Mouse (Mus musculus) brown adipose tissue, adult 24 weeks (tissue): ENCODE measurements around the gene Ddah1. TPM values are rescaled to one million over a fixed set of nuclear protein-coding genes. Genes with fewer than 3 reads are reported as not detected.
A peak's percentile ranks its signal among the peaks of the same experiment; 100 is the strongest.

Source experiments
- H3K27ac ChIP-seq: fragments of 200-500 bp; replicated peaks from 2 replicates; pipeline ENCODE4 v1.5.1; 2012; ENCODE audit warnings: low read depth, mild to moderate bottlenecking, low read length
- H3K4me1 ChIP-seq: fragments of 200-500 bp; 2 replicates; pipeline ENCODE4 v1.6.1; 2012; ENCODE audit warnings: low read length, mixed read lengths; ENCODE audit not compliant: control insufficient read depth, insufficient read depth, insufficient read length
- H3K4me3 ChIP-seq: fragments of 200-500 bp; 2 replicates; pipeline ENCODE4 v1.5.1; 2012; ENCODE audit warnings: low read depth, mild to moderate bottlenecking, low read length, moderate library complexity; ENCODE audit not compliant: insufficient read depth
- polyA plus RNA-seq: library from polyadenylated mRNA; stranded (reverse); fragments of >200 nt; gene quantifications from 2 replicates; pipeline ENCODE4 v1.2.4, GENCODE M21; 2012; ENCODE audit not compliant: missing spikeins, insufficient read depth, insufficient read length

Ddah1 gene
- polyA plus RNA-seq, 1 experiment = 0.59 TPM

DNA sequence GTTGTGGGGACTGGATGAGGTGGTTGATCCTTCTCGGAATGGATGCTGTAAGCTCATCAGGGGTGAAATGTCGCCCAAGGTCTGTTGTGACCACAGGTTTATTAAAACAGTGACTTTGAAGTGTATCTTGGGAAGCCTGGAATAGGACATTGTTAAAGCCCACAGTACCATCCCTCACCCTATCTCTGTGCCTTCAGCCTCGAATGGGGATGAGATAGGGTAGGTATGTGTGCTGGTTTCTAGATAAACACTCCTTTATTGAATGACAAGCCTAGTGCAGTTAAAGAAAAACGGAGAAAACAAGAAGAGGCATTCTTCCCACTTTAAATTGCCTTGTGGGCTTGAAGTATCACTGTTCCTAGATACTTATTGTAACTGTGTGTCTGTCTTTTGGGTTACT is 631 bp upstream of the Ddah1 start:
- 0 out of 2 replicates have a peak overlapping the region, but pooled peaks have one; percentile 15 for H3K4me3 ChIP-seq
- H3K27ac ChIP-seq = peak overlapping the region; percentile 20
- H3K4me1 ChIP-seq = peaks cover 5% of the 10 kb centered on the region; the same call in 1 of the 2 replicates

DNA sequence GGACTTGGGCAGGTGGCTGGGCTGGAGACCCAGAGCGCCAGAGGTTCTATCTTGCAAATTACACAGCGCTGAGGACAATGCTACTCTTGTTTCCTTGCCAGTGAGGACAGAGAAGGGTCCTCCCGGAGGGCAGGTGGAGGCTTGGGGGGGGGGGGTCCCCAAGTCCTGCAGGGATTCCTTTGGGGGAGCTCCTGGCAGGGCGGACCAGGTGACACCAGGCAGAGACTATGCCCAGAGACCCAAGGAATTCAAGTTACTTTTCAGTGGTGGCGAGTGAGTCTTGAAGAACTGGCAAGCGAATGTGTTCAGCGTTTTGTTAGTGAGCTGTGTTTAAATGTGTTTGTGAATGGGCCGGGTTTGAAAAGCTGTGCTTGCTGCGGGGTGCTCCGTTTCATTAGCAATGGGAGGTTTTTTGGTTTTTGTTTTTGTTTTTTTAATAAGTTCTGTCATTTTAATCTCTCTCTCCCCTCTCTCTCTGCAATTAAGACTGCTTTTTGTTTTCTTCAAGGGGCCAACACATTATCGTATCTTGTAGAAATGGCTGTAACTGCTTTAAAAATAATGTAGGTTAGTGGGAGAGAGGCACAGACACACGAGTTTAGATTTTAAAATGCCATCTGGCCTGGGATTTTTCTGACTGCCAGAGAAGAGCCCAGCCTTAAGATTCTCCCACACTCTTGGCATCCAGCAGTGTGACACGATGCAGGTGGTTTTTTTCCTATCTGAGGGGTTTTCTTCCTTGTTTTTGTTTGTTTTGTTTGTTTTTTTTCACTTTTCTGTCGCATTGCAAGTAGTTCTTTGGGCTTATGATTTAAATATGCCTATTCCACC is 1.1 kb downstream of the Ddah1 start:
- Histone ChIP-seq H3K4me3 (peak overlapping the region; percentile 57), H3K4me1 (peaks cover 5% of the 10 kb centered on the region; the same call in 1 of the 2 replicates), H3K27ac (no peak overlapping the region)

DNA sequence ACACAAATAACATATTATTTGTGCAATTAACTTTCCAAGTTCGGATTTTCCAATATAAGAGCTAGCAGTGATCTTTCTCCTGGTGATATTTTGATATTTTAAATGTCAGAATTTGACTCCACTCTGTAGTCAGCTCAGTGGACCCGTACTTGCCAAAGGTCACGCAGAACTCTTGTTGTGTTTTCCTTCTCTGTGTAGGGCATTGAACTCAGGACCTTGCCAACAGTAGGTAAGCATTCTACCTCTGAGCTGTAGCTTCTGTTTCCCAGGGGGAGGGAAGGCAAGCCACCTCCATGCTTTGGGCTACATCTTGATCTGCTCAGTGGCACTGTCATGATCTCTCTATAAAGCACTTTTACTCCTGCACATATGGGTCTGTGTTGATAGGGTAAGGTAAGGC is 2.1 kb downstream of the Ddah1 start:
- Histone ChIP-seq H3K27ac (no peak overlapping the region), H3K4me3 (no peak overlapping the region)

DNA sequence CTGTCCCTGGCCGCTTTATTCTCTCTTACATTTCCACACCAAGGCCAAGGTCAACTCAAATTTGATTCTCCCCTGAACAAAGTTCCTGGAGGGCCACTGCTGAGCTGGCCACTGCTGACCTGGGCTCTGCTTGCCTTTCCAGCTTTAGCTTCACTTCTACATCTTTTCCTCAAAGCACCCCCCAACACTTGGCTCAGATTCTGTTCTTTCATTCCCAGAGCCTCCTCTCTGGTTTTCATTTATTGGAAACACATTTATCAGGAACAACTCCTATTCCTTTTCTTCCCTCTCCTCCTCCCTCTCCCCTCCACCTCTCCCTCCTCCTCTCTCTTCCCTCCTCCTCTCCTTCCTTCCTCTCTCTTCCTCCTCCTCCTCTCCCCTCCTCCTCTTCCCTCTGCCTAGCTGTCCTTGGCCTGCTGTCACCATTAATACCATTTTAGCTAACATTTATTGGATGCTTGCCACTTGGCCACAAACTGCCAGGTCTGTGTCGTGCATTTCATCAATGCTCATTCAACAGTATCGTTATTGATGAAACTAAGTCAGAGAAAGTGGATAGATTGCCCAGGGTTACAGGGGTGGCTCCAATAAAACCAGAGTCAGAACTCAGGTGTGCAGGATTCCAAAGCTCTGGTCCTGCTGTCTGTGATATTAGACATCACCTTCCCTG is 3.2 kb downstream of the Ddah1 start:
- H3K4me3 ChIP-seq = no peak overlapping the region
- H3K27ac ChIP-seq = no peak overlapping the region
- H3K4me1 ChIP-seq = peaks cover 5% of the 10 kb centered on the region; the same call in 1 of the 2 replicates

More for the DNA sequence above, 2.1 kb downstream of the Ddah1 start:
- H3K4me1 ChIP-seq = peaks cover 5% of the 10 kb centered on the region; the same call in 1 of the 2 replicates

DNA sequence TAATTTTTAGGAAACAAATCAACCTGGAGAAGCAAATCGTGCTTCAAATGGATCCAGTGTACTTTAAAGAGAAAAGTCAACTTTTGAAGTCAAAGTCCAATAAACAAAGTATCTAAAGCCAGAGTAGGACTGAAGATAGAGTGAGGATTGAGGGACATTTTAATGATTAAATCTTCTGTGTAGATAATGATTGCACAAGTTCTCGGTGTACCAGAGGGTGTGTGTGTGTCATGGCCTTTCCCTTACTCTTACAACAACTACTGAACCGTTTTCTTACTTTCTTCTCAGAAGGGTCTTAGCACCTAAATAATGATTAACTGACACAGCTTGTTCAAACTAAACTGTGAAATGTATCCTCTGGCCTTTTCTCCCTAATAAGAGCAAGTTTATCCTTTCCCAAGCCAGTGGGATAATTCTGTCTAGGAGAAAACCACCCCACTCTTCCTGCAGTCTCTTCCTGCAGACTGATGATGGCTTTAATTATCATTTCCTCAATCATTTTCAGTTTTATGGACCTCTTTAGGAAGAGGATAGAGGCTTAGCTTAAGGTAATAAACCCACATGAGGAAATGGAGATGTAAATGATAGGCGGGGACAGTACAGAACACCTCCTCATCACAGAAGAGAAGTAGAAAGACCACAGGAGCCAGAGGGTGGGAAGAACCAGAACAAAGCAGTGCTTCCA is 4.6 kb downstream of the Ddah1 start:
- no peak overlapping the region for H3K27ac ChIP-seq
- H3K4me1 ChIP-seq = peaks cover 5% of the 10 kb centered on the region; the same call in 1 of the 2 replicates
- no peak overlapping the region for H3K4me3 ChIP-seq

DNA sequence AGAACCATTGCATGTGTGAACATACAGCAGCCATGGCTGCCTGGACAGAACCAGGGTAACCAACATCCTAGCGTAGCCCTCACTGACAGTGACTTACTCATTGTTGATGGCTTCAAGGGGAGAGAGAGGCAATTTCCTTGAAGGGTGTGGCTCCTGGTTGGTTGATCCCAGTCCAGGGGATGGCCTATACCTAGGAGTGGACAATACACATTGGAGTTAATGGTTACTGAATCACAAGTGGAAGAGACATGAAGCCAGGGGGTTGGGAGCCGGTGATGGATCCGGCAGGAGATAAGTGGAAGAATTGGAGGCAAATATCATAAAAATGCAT is 5.1 kb downstream of the Ddah1 start:
- H3K27ac ChIP-seq = no peak overlapping the region
- no peak overlapping the region for H3K4me3 ChIP-seq
- 0 out of 2 replicates have a peak, but pooled peaks cover 3% of the 10 kb centered on the region for H3K4me1 ChIP-seq

DNA sequence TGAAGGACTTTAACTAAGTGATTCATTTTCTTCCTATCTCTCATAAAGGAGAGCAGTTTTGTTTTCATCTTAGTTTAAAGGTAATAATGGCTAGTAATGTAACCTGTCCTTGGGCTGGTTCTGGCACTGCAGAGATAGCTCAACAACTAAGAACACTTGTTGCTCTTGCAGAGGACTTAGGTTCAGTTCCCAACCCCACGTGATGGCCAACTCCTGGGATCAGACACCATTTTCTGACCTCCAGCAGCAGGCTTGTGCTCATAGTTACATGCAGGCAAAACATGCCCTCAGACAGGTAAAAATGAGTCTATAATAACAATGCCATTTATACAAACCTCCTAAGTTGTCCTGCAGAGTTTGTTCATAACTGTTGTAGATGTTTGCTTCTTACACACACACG is 5.9 kb downstream of the Ddah1 start:
- Histone ChIP-seq H3K27ac (no peak overlapping the region), H3K4me1 (0 out of 2 replicates have a peak, but pooled peaks cover under 1% of the 10 kb centered on the region), H3K4me3 (no peak overlapping the region)

DNA sequence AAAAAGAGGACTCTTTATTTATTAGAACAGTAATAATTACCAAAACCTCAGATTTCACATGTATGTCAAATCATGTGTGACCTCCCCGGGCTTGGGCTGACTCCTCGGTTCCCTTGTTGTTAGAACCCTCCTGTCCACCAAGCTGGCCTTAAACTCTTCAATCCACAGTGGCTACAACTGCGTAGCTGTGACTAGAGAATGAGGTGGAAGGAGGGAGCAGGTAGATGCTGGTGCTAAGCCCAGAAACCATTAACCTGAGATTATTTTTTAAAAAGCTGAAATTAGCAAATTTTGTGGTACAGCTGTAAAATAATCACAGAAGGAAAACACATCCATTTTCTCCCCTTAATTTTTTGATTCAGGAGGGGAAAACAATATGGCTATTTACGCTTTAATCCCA is 10.0 kb downstream of the Ddah1 start:
- no peak overlapping the region for H3K4me3 ChIP-seq
- H3K4me1 ChIP-seq = no peaks in the 10 kb centered on the region
- H3K27ac ChIP-seq = no peak overlapping the region

DNA sequence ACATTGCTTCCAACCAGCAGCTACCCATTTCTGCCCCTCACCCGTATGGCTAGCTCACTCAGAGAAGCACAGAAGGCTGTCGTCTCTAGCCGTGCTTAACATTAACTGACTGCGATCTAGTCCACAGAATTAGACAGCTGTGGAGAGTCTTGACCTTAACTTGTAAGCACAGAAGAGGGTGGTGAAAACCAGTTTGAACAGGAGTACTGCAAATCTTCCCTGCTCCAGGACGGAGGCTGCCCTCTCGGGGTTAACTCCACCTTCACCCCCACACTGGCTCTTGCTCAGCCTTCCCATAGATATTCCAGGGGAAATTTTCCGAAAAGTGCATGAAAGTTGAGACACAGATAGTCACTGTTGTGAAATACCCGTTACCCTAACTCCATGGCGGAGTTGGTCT is 14.9 kb downstream of the Ddah1 start:
- Histone ChIP-seq H3K4me1 (no peaks in the 10 kb centered on the region), H3K27ac (no peak overlapping the region), H3K4me3 (no peak overlapping the region)

DNA sequence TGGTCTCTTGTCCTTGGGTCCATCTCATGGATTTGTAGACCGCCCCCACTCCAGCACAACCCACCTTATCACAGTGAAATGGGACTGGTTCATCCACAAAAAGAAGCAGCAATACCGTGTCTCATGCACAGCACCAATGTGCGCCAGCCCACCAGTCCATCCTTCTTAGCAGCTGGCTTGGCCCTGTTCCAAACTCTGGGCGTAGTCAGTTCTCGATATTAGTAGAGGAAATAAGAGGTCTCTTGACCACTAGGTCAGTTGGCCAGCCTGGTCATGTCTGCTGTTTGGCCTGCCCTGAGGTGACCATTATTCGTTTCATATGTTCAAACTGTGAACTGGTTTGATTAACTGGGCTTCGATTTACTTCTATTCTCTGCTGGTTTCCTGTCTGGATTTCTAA is 15.9 kb downstream of the Ddah1 start:
- no peak overlapping the region for H3K4me3 ChIP-seq
- no peak overlapping the region for H3K27ac ChIP-seq
- H3K4me1 ChIP-seq = no peaks in the 10 kb centered on the region

DNA sequence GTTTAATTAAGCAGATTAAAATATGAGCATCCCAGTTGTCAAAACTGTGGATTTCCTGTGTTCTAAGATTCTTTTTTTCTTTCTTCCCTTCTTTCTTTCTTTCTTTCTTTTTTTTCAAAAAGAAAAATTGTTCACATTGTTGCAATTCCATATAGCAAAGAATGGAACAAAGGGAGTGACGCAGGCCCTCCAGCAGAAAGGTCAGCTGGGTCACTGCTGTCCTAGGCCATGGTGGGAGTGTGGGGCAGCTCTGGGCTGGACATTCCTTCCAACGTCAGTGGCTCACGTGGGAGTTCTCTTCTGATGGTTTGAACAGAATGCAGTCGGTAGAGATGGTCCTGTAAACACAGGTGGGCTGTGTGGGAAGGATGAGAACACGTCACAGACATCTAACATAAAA is 16.8 kb downstream of the Ddah1 start:
- no peaks in the 10 kb centered on the region for H3K4me1 ChIP-seq
- H3K27ac ChIP-seq = no peak overlapping the region
- no peak overlapping the region for H3K4me3 ChIP-seq

DNA sequence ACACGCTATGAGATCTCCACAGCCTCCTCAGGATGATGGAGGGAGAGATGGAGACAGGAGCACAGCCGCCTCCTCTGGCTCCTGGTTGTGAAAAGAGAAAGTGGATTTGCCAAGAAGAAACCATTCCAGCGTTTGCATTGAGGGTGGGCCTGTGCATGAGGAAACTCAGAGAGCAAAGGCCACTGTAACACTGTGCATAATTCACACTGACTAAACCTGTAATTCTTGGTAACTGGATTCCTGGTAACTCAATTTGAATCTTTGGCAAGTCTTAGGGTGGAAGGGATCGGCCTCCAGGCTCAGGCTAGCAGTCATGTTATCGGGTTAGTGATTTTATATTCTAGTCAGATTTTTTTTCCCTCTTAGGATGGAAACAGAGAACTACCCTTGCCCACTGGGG is 17.4 kb downstream of the Ddah1 start:
- Histone ChIP-seq H3K4me3 (no peak overlapping the region), H3K27ac (no peak overlapping the region), H3K4me1 (no peaks in the 10 kb centered on the region)

DNA sequence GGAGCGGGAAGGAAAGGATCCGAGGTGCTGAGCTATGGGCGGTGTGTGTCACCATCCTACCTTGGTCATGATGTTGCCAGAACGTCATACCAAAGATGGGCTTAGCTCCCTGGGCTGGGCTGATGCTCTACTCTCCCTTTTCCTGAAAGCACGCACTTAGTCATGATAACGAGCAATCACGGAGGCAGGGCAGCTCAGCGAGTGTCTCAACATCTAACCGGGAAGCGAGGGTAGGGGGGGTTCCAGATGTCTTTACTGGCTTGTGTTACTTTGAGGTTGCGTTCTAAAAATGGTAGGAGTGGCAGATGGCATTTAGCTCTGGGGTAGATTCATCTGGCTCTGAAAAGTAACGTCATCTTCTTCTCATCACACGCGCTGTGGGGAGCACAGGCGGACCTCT is 18.5 kb downstream of the Ddah1 start:
- Histone ChIP-seq H3K4me1 (no peaks in the 10 kb centered on the region), H3K4me3 (no peak overlapping the region), H3K27ac (no peak overlapping the region)

DNA sequence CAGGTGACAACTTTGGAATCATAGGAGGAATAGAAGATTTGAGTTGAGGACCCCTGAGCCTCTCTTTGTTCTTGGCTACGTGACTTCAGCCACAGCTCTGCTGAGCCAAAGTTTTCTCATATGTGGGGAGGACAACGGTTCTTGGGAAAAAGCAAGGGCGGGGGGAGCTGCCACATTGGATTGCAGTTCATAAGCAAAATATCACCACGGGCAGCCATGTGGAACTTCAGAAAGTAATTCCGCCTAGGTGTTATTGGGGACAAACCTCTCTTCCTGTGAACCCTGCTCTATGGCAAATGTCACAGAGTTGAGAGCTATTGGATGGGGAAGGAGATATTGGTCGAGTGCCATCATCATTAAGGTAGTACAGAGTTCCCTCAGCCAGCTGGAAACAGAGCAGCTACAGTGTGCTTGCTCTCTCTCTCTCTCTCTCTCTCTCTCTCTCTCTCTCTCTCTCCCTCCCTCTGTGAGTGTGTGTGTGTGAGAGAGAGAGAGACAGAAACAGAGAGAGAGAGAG is 20.0 kb downstream of the Ddah1 start:
- no peak overlapping the region for H3K4me3 ChIP-seq
- H3K4me1 ChIP-seq = no peaks in the 10 kb centered on the region
- no peak overlapping the region for H3K27ac ChIP-seq

DNA sequence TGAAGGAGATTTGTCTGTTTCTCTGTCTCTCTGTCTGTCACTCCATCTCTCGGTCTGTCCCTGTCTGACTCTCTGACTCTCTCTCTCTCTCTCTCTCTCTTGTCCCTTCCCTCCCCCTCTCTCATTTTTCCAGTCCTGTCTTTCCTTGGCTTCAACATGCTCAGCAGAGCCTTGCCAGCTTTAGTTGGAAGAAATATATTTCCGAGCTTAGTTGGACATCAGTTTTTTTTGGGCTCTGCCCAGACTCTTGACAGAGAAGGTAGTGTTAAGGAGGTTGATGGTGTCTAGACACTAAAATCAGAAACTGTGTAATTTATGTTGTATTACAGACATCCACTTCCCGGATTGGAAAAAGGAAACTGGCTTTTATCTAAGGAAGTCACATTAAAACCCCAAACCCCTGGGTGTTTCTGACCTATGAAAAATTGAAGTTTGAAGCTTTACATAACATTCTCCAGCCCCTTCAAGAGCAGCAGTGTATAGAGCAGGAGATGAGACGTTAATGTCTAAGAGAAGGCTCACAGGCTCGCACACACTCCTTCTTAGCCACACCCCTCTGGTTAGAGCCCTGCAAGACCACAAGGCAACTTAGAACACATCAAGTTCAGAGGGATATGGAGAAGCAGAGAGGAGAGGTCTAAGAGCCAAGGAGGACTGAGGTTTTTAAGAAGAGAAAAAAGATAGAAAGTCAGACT is 21.0 kb downstream of the Ddah1 start:
- Histone ChIP-seq H3K27ac (no peak overlapping the region), H3K4me1 (no peaks in the 10 kb centered on the region), H3K4me3 (no peak overlapping the region)
